Mouse (Mus musculus): Measurements from ENCODE around the gene App. TPM values are rescaled to one million over a fixed set of nuclear protein-coding genes. Genes with fewer than 3 reads are reported as not detected.

The App gene
- total RNA-seq, 2 experiments from 2014 or later, result 249 to 394 TPM

DNA sequence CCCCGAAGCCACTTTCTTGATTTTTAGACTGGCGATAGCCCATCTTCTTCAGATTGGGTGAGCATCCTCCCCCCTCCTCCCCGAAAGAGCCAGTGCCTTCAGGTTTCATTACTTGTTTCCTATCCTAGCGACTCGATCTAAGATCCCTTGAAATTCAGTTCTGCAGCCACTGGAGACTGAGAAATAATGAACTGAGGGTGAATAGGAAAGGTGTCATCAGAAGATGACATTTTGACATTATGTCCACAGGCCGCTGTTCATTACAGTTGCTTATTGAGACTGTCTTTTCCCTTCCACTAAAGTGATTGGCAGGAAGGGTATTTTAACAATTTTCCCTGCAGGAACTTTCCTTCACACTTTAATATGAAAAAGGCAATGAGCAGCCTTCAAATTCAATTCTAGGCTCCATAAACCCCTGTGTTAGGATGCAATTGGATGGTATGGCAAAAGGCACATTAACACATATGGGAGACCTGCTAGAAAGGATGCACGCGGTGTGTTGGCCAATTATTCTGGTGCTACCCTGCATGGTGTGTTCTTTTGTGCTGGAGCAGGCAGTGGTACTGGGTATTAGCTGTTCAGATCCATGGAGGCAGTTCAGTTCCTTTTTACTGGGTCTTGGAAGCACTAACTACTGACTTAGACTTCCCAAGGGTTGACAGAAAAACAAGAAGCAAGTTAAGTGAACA is 261.9 kb downstream of the App start:
- ATAC-seq (ENCODE audit: poor library complexity, severe bottlenecking), result no peak

- no peak for ATAC-seq (ENCODE audit: poor library complexity, severe bottlenecking)
Observed at GRCm38 (mm10) chr16:84902995-84903394, 270.6 kb downstream of the App start.
